18 mouse cellular contexts compared by ENCODE assay signal in the genomic region with DNA sequence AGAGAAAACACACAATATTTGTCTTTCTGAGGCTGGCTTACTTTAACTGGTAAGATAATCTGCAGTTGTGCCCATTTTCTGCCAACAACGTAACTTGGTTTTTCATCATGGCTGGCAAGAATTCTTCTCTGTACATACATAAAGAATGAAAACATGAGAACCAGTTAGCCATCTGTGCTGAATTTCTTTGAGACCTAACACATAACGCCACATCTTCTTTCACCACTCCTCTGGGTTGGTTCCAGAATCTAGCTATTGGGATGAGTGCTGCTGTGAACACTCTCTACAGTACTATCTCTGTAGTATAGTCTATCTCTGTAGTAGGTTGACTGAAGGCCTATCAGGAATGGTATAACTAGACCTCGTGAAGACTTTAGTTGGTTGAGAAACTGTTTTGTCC.
"Had no signal": no experiment of that assay in that cellular context is flagged by ENCODE, and none has a peak within 500 bp of the region (broad histone marks: within the 10 kb centered on the region; RNA-seq: fewer than 3 reads in every experiment).

No protein-coding gene starts in this region.

- DNase-seq: lung, embryonic 14.5 days; lung, postnatal 10 days; lung, postnatal 4 days; midbrain, embryonic 14.5 days; retina, postnatal 1 day; right cerebral cortex, adult 18-20 months; right cerebral cortex, postnatal 25 days; right cerebral cortex, postnatal 4 days; spleen, adult 18-20 months; thymus, adult 18-20 months; thymus, postnatal 14 days; thymus, postnatal 36 days had no signal

- H3K36me3 ChIP-seq: midbrain, embryonic 10.5 days; midbrain, embryonic 12.5 days; neural tube, embryonic 13.5 days; neural tube, embryonic 15.5 days had no signal

- H3K9ac ChIP-seq: lung, embryonic 14.5 days; midbrain, embryonic 12.5 days; neural tube, embryonic 13.5 days; neural tube, embryonic 15.5 days had no signal

- ATAC-seq: midbrain, embryonic 16.5 days had no signal

- H3K4me2 ChIP-seq: lung, embryonic 14.5 days; midbrain, embryonic 12.5 days; neural tube, embryonic 13.5 days; neural tube, embryonic 15.5 days had no signal

- H3K27ac ChIP-seq: midbrain, embryonic 10.5 days; midbrain, embryonic 12.5 days; neural tube, embryonic 13.5 days; neural tube, embryonic 15.5 days had no signal

- H3K27me3 ChIP-seq: midbrain, embryonic 12.5 days; neural tube, embryonic 13.5 days; neural tube, embryonic 15.5 days had no signal

- H3K4me1 ChIP-seq: midbrain, embryonic 10.5 days; midbrain, embryonic 12.5 days; neural tube, embryonic 13.5 days; neural tube, embryonic 15.5 days had no signal

- H3K4me3 ChIP-seq: midbrain, embryonic 10.5 days; midbrain, embryonic 12.5 days; myocyte; neural tube, embryonic 13.5 days; neural tube, embryonic 15.5 days had no signal

- H3K9me3 ChIP-seq: midbrain, embryonic 10.5 days; midbrain, embryonic 12.5 days; neural tube, embryonic 13.5 days; neural tube, embryonic 15.5 days had no signal
